Comparison of ENCODE assay signal across 27 mouse cellular contexts in the genomic region with DNA sequence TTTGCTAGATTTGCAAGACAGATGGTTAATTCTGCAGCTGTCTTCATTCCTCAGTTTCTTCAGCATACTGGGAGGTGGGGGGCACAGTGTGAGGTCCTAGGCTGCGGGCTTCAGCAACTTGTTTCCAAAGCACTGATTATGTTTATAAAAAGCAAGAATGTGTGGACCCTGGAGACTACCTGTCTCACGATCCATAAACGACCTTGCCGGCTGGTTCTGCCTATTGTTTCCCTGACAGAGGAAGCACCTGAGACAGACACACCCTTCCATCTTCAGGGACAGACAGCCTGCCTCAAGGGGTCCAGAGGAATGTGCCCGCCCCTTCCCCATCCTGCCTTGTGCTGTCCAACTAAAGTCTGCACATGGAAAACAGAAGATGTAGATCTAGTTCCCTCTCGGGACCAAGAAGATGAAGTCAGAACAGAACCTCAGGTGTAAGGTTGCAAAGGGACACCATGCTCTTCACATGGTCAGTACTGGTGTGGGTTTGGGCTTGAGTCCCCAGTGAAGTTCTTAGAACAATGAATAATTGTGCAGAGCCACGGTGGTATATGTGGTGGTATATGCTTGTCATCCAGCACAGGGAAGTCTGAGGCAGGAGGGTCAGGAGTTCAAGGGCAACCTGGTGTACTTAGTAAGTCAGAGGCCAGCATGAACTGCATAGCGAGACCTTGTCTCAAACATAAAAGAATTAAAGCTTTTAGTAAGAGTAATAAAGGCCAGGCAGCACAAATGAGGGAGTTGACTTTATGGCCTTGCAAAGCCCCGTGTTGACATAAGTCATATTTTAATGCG. TPM values are rescaled to one million over a fixed set of nuclear protein-coding genes. Genes with fewer than 3 reads are reported as not detected.
DNase-seq lines count a peak whose midpoint lies in the region; ATAC-seq and TF ChIP-seq lines count a peak whose summit lies in the region.
"Had no signal": no experiment of that assay in that cellular context is flagged by ENCODE, and none has a peak within 500 bp of the region (broad histone marks: within the 10 kb centered on the region; RNA-seq: fewer than 3 reads in every experiment).

No protein-coding gene starts in this region.

- 0 out of 2 replicates have a peak overlapping the region, but pooled peaks have one; percentile 27 for H3K9ac ChIP-seq in heart, adult 2 months (ENCODE audit: low read depth, low read length)
- no peak overlapping the region for H3K9ac ChIP-seq in midbrain, embryonic 14.5 days (replicated peaks; ENCODE audit: low read length)
- H3K9ac ChIP-seq: hindbrain, embryonic 13.5 days; kidney, embryonic 15.5 days; liver, postnatal 0 days; neural tube, embryonic 15.5 days; stomach, embryonic 15.5 days had no signal

- H3K9me3 ChIP-seq in midbrain, embryonic 10.5 days (replicated peaks): no peaks in the 10 kb centered on the region
- H3K9me3 ChIP-seq in midbrain, embryonic 14.5 days (ENCODE audit: control insufficient read depth, low read length): no peaks in the 10 kb centered on the region
- H3K9me3 ChIP-seq: kidney, embryonic 15.5 days; neural tube, embryonic 15.5 days; stomach, embryonic 15.5 days had no signal

- peak; percentile 100 for TF ChIP-seq EP300 in heart, adult 2 months (IDR thresholded peaks at IDR 0.05; ENCODE audit: insufficient read depth, low read depth, low read length)

- H3K4me2 ChIP-seq in midbrain, embryonic 14.5 days (ENCODE audit: low read length): no peak overlapping the region
- H3K4me2 ChIP-seq: hindbrain, embryonic 13.5 days; kidney, embryonic 15.5 days; liver, embryonic 11.5 days; midbrain, embryonic 11.5 days; neural tube, embryonic 15.5 days; stomach, embryonic 15.5 days had no signal

- H3K4me3 ChIP-seq in heart, adult 2 months: no peak overlapping the region
- no peak overlapping the region for H3K4me3 ChIP-seq in midbrain, embryonic 10.5 days
- no peak overlapping the region for H3K4me3 ChIP-seq in midbrain, embryonic 14.5 days (replicated peaks; ENCODE audit: low read depth, low read length)
- H3K4me3 ChIP-seq: hindbrain, embryonic 13.5 days; kidney, embryonic 15.5 days; neural tube, embryonic 15.5 days; stomach, embryonic 15.5 days had no signal

- no peaks in the 10 kb centered on the region for H3K36me3 ChIP-seq in heart, adult 2 months (ENCODE audit: control insufficient read depth, insufficient read depth, low read length)
- no peaks in the 10 kb centered on the region for H3K36me3 ChIP-seq in midbrain, embryonic 10.5 days
- no peaks in the 10 kb centered on the region for H3K36me3 ChIP-seq in midbrain, embryonic 14.5 days (ENCODE audit: control insufficient read depth, insufficient read depth, low read length)
- H3K36me3 ChIP-seq: kidney, embryonic 15.5 days; neural tube, embryonic 15.5 days; stomach, embryonic 15.5 days had no signal

- no peak for TF ChIP-seq CTCF in heart, adult 2 months (IDR thresholded peaks at IDR 0.05)

- no peaks in the 10 kb centered on the region for H3K27me3 ChIP-seq in heart, adult 2 months (ENCODE audit: control insufficient read depth, insufficient read depth, low read length)
- H3K27me3 ChIP-seq in midbrain, embryonic 10.5 days (ENCODE audit: low read depth, poor library complexity, severe bottlenecking): no peaks in the 10 kb centered on the region
- no peaks in the 10 kb centered on the region for H3K27me3 ChIP-seq in midbrain, embryonic 14.5 days (ENCODE audit: control insufficient read depth, insufficient read depth, low read length)
- H3K27me3 ChIP-seq: CH12.LX; hindbrain, embryonic 13.5 days; kidney, embryonic 15.5 days; neural tube, embryonic 15.5 days; stomach, embryonic 15.5 days had no signal

- WGBS in heart, adult 2 months: 56% methylated on average over 10 of the region's 10 CpGs
- WGBS in midbrain, embryonic 10.5 days: 90% methylated on average over 10 of the region's 10 CpGs
- 89% methylated on average over 10 of the region's 10 CpGs for WGBS in midbrain, embryonic 14.5 days

- H3K79me2 ChIP-seq in heart, adult 2 months (replicated peaks; ENCODE audit: control insufficient read depth, insufficient read depth, low read length): no peaks in the 10 kb centered on the region

- no peak for TF ChIP-seq POLR2A in heart, adult 2 months (IDR thresholded peaks at IDR 0.05; ENCODE audit: insufficient read depth, low read depth, low read length)

- peak overlapping the region; percentile 85 for H3K27ac ChIP-seq in heart, adult 2 months
- H3K27ac ChIP-seq in midbrain, embryonic 10.5 days (replicated peaks): peak overlapping the region; percentile 23; the same call in 1 of the 2 replicates
- H3K27ac ChIP-seq in midbrain, embryonic 14.5 days (replicated peaks; ENCODE audit: low read depth, low read length): no peak overlapping the region
- H3K27ac ChIP-seq: hindbrain, embryonic 13.5 days; kidney, embryonic 15.5 days; neural tube, embryonic 15.5 days; stomach, embryonic 15.5 days had no signal

- peaks cover 14% of the 10 kb centered on the region for H3K4me1 ChIP-seq in heart, adult 2 months (ENCODE audit: control insufficient read depth, insufficient read depth, low read length)
- peaks cover 17% of the 10 kb centered on the region for H3K4me1 ChIP-seq in midbrain, embryonic 10.5 days
- peaks cover 8% of the 10 kb centered on the region; the same call in 1 of the 2 replicates for H3K4me1 ChIP-seq in midbrain, embryonic 14.5 days (ENCODE audit: control insufficient read depth, insufficient read depth, low read length)
- H3K4me1 ChIP-seq: stomach, embryonic 15.5 days had no signal

- intact Hi-C loops in heart, adult 2 months (cut with DNase I): no loop called here
- intact Hi-C loops in heart, postnatal 14 days (cut with DNase I): no loop called here
- intact Hi-C loops in left cerebral cortex, postnatal 36 days (cut with DNase I): no loop called here

- DNase-seq in heart, adult 2 months: peak in 1 of 2 experiments; percentile 58
- no peak for DNase-seq in heart, postnatal 14 days
- no peak for DNase-seq in midbrain, embryonic 10.5 days (ENCODE audit: low spot score)
- DNase-seq in midbrain, embryonic 14.5 days: no peak
- peak; percentile 88 for DNase-seq in ZHBTc4 (ENCODE audit: low read depth, low spot score)
- no peak for DNase-seq in cerebellum, adult 9-10 months
- no peak for DNase-seq in left cerebral cortex, postnatal 36 days (ENCODE audit: low spot score in 2 of 2)
- DNase-seq: adrenal gland, adult 8-10 months; B cell, adult 2 months; cerebellum, adult 18-20 months; gastrocnemius, postnatal 36 days; kidney, adult 11 months; kidney, postnatal 36 days; left cerebral cortex, postnatal 4 days; liver, postnatal 0 days; right cerebral cortex, adult 18-20 months; right cerebral cortex, postnatal 4 days; thymus, postnatal 25 days had no signal

- ATAC-seq in midbrain, embryonic 14.5 days (ENCODE audit: low FRiP score, low TSS enrichment): no peak
- ATAC-seq: forebrain, embryonic 16.5 days; liver, postnatal 0 days; lung, postnatal 0 days had no signal

RNA-seq across cellular contexts. Expression of gene Dnah17, which starts 10.5 kb away (rescaled TPM):
- total RNA-seq in heart, adult 2 months (2021): under 1 TPM; 0.11 to 0.26 TPM
- 0.03 and 0.08 TPM in 2 replicates for polyA plus RNA-seq in heart, adult 2 months (2012; rRNA removed)
- total RNA-seq in heart, postnatal 14 days (2021): under 1 TPM; 0.10 to 0.17 TPM
- 0.14 and 0.17 TPM in 2 replicates for polyA plus RNA-seq in midbrain, embryonic 10.5 days (2016; fragmentation: Nextera tagmentation; extraction: Ambion mirVana)
- polyA plus RNA-seq in midbrain, embryonic 14.5 days (2014; fragmentation: Nextera tagmentation; extraction: Ambion mirVana): 0.20 and 0.30 TPM in 2 replicates
- total RNA-seq in left cerebral cortex, postnatal 36 days (2021): under 1 TPM; 0.02 to 0.09 TPM
